Mouse (Mus musculus) cerebellum, adult (tissue): Measurements from ENCODE around the gene Hist1h1c.
"Not testable (repeated sequence)": the region's sequence is repeated elsewhere in the genome, so short reads cannot be mapped to it uniquely, and the experiment has no call there.

ENCODE experiments used
- ATAC-seq: cut with Nextera tagmentation; 2 replicates; pipeline ENCODE4 v1.9.2; 2017; ENCODE audit warnings: mild to moderate bottlenecking, moderate library complexity, mixed read lengths; ENCODE audit not compliant: insufficient number of reproducible peaks, low FRiP score, low TSS enrichment

The Hist1h1c gene

DNA sequence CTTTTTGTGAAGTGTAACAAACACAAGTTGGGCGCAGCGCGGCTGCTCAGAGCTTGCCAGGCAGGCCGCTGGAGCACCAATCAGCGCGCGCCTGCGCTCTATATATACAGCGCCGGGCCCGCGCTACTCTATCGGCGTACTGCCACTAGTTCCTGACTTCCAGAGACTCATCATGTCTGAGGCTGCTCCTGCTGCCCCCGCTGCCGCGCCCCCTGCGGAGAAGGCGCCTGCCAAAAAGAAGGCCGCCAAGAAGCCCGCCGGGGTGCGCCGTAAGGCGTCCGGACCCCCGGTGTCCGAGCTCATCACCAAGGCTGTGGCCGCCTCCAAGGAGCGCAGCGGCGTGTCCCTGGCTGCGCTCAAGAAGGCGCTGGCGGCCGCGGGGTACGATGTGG lies at the start of gene Hist1h1c:
Gene Hist1h1c, plus strand, starts transcription at position 132 of the 392 bp plus-strand sequence.
- peak; percentile 66; the same call in 1 of the 2 replicates for ATAC-seq

DNA sequence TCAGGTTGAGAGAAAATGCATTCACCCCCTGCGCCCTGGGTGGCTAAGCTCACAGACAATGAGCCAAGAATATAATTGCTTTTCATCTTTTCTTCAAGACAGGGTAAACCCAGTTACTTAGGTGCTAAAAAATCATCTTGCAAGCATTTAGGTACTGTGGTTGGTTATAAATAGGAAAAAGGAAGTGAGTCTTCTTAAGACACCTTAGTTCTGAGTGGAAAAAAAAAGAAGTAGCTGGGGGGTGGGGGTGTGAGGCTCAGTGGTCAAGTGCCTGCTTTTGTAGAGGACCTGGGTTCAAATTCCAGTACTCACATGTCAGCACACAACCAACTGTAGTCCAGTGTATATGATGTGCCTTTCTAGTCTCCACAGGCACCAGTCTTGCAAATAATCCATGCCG lies 49.7 kb upstream of the Hist1h1c start:
- ATAC-seq, result no peak

DNA sequence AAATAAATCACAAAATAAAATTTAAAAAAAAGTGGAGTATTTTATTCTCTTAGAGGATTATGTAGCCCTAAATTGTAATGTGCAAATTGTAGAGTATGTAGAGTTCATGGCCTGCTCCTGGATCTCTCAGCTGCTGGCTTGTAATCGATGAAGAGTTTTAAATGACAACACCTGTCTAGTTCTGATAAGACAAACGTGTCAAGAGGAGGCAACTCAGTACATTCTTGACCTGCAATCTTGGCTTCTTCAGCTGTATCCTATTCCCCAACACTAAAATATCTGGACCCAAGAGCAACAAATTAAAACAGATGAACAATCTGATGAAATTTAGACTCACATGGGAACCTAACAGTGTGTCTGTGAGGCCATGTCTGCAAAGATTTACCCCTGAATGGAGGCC lies 49.1 kb upstream of the Hist1h1c start:
- no peak for ATAC-seq

DNA sequence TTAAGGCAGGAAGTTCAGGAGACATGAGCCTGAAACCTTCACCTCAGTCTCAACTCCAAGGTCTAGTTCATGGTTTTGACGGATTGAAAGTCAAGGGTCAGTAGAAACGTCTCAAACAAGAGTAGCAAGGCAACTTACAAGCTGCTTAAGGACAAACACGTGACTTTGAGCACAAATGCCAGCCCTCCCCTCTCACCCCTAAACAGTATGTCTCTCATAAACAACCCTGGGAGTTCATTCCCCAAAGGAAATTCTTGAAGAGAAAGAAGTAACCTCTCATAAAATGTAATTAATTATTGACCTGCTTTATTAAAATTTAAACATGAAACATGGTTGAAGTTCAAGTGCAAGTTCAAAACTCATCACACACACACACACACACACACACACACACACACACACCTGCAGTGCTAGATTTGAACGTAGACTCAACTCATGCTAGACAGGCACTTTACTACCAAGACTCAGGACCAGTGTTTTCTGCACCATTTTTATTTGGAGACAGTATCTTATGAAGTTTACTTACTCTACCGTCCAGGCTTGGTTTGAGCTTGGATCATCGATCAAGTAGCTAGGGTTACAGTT lies 44.7 kb upstream of the Hist1h1c start:
- no peak for ATAC-seq

DNA sequence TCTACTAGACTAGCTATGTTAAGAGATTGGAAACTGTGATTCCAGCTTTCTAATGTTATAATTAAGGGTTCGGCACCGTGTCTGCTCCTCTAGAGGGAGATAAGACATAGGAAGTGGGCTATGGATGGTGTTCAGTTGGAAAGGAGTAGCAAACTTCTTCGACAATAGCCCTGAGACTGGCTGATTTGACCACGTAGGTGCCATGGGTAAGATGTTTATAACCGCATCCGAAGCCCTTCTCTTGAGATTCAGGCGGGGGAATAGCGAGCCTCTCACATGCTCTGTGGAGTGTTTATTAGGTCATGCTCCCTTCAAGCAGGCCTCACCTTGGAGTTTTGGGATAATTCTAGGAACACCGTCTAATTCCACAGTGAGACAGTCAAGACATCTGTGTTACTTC lies 43.7 kb upstream of the Hist1h1c start:
- ATAC-seq, result no peak

DNA sequence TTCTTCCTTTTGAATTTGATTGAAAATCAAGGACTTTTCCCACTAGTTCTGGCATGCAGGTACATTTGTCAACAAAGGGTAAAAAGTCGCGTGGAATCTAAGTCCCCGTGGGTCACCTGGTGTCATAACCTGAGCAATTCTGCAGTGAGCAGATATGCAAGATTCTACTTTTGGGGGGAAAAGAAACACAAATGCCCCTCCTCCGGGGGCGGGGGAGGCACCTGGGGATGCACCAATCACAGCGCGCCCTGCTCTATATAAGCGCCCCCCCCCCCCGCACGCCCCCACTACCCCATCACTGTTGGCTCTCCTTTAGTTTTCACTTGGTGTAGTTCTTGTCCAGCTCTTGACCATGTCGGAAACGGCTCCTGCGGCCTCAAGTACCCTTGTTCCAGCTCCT lies 43.1 kb upstream of the Hist1h1c start, which contains the start of gene Hist1h1t:
Gene Hist1h1t, plus strand, starts transcription at position 301 of the 400 bp plus-strand sequence.
- no peak for ATAC-seq

DNA sequence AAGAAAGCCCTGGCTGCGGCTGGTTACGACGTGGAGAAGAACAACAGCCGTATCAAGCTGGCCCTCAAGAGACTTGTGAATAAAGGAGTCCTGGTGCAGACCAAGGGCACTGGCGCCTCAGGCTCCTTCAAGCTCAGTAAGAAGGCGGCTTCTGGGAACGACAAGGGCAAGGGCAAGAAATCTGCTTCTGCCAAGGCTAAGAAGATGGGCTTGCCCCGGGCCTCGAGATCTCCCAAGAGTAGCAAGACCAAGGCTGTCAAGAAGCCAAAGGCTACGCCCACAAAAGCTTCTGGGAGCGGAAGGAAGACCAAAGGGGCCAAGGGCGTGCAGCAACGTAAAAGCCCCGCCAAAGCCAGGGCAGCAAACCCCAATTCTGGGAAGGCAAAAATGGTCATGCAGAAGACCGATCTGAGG lies 42.5 kb upstream of the Hist1h1c start:
- no peak for ATAC-seq

DNA sequence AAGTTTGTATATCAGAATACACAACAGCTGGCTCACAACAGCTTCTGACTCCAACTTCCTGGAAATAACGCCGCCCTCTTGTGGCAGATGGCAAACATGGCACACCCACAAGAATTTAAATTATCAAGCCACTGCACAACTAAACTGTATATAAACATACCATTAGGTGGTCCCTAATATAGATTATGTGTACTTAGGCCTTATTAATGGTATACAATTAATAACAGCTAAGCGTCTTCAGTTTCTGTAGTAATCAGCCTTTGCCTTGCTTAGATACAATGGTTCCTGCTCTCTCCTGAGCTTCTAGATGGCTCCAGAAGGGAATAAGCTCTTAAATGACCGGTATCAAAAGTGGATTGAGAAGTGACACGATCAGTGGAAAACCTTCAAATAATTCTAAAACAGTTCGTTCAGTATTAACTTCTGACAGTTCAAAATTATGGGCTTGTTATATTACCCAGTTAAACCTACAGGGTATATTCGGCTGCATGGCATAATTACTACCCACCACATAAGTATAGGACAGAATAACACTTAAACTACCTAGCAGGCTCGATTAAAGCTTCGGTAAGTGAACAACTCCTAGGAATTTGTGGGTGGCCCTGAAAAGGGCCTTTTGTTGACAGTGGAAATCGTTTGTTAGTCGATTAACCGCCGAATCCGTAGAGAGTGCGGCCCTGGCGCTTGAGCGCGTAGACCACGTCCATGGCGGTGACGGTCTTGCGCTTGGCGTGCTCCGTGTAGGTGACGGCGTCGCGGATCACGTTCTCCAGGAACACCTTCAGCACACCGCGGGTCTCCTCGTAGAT lies 40.9 kb upstream of the Hist1h1c start:
- no peak for ATAC-seq

DNA sequence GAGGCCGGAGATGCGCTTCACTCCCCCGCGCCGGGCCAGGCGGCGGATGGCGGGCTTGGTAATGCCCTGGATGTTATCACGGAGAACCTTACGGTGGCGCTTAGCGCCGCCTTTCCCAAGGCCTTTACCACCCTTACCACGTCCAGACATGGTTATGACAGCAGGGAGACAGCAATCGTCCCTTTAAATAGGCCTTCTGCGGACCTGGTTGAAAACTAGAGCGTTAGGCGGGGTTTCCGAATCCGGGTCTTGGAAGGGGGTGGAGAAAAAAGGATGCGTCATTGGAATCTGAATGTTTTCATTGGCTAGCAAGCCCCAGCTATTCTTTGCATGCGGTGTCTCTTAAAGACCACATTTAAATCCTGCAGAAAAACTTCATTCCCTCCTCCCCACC lies 40.3 kb upstream of the Hist1h1c start, which contains the start of gene Hist1h4c:
Gene Hist1h4c, minus strand, starts transcription at position 155 of the 394 bp plus-strand sequence.
- peak; percentile 97 for ATAC-seq

DNA sequence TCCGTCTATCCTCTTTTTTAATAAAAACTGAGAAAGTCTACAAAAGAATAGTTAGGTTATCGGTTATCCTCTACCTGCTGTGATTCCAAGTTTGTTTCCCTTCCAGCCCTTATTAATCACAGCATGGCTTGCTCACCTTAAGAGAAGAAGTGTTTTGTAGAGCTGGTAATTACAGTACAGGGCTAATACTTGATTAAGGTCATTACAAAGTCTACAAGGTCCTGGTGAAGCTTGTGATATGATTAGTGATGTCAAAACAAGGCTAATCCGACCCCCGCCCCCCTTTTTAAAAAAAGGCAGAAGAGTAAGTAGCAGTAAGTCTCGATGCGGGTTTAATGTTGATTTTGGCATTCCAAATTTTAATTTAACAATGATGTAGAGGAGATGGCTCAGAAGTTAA lies 39.6 kb upstream of the Hist1h1c start:
- no peak for ATAC-seq

DNA sequence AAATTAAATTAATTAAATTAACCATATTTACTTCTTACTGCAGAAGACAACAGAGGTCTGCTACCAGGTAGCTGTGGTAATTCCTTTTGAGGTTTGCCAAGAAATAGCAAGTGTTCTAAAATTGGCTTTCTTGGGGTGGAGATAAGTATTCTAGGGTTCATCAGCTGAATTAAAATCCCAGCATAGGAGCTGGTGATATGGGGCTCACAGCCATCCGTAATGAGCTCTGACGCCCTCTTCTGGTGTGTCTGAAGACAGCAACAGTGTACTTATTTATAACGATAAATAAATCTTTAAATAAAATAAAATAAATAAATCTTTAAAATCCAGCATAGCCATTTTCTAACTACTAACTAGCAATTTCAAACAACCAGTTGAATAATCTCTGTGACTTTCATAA lies 38.8 kb upstream of the Hist1h1c start:
- no peak for ATAC-seq

DNA sequence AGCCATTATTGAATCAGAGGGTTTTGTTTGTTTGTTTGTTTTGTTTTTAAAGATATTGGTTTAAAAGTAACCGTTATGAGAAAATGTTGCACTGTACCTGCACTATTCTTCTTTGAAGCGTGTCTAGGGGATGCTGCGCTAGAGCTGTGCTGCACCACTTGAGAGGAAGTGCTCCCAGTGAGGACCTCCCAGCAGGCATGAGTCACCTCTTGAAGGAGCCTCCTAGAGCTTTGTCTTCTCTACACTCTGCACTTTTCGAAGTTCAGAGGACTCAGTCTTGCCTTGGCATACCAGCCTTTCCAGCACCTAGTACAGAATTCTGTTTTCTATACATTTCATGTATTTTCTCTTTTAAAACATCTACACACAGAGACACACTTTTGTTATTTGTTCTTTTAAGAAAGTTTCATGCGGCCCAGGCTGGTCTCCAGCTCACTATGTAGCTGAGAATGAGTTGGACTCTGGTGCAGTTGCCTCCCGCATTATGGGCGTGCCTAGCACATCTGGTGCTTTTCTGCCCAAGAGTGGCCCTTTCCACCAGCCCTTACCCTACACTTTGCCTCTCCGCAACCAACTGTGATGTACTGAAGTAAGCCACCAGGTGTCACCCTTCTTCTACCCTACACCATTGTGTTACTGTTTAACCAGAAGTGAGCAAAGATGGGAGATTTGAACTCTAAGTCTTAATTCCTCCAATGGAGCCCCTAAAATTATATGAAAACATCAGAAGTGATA lies 37.7 kb upstream of the Hist1h1c start:
- ATAC-seq, result peak; percentile 59; the same call in 1 of the 2 replicates

DNA sequence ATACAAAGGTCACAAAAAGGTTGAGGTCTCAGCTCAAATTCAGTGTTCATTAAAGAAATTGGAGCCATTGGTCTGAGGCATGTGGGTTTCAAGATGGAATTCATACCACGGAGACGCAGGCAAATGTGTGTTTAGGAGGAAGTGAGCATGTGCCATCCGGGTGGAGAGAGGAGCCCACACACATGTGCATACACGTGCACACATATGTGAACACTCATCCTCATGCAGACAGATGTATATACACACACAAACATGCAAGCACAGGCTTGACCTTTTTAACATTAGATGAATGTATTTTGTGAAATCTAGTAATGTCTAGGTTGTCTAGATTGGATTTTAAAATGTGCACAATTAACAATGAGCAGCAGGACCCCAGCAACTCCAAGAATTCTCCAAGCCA lies 36.4 kb upstream of the Hist1h1c start:
- ATAC-seq, result no peak

DNA sequence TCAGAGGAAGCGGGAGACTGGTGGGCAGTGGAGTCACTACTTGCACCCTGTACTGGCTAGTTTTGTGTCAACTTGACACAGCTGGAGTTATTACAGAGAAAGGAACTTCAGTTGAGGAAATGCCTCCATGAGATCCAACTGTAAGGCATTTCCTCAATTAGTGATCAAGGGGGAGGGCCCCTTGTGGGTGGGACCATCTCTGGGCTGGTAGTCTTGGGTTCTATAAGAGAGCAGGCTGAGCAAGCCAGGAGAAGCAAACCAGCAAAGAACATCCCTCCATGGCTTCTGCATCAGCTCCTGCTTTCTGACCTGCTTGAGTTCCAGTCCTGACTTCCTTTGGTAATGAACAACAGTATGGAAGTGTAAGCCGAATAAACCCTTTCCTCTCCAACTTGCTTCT lies 35.8 kb upstream of the Hist1h1c start:
- not testable (repeated sequence) for ATAC-seq

DNA sequence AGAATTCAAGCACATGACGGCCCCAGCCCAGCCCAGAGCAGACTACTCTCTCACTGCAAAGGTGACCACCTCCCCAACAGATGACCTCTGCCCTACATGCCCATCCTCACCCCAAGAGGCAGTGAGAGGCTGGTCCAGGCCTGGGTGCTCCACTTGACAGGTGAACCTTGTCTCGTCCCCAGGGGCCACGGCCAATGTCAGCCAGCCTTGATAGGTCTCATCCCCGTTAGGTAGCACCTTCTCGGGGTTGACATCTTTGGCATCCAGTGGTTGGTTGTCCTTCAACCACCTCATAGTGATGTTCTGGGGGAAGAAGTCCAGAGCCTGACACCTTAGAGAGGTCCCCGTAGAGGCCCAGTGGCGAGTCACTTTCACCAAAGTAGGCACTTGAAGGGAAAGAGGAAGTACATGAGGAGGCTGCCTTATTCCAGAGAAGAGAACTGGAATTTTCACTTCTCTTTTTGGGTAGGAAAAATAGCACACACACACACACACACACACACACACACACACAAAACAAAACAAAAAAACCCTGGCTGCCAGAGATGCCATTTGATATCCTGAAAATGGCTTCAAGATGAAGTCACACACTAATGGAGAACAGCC lies 32.8 kb upstream of the Hist1h1c start:
- no peak for ATAC-seq

DNA sequence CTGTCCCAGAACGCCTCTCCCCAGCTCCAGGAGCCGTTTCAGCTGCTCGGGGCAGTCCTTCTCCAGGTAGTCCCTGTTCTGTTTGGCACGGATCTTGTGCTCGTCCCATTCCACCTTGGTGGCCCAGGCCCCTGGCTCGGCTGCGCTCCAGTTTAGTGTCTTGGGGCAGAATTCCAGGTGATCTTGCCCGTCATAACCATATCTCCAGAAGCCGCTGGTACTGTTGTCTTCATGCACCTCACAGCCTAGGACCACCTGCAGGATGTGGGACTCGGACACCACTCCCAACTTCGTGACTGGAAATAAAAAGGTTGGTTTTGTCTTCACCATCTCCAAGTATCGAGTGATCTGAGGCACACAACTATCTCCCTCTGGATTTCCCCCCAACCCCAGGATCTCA lies 31.8 kb upstream of the Hist1h1c start:
- no peak for ATAC-seq

DNA sequence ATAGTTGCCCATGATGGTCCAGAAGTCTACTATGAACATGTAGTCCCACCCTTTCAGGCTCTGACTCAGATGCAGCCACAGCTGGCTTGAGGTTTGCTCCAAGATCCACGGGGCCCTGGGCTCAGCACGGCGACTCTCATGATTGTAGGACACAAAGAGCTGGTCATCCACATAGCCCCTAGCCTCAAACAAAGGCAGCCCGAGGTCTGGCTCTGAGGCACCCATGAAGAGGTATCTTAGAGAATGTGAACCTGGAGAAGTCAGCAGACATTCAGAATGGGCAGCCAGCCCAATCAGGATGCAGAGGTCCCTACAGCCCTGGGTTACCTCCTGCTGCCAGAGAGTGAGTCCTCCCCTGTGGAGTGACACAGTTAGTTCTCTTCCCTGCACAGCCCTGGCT lies 30.6 kb upstream of the Hist1h1c start:
- ATAC-seq, result no peak

DNA sequence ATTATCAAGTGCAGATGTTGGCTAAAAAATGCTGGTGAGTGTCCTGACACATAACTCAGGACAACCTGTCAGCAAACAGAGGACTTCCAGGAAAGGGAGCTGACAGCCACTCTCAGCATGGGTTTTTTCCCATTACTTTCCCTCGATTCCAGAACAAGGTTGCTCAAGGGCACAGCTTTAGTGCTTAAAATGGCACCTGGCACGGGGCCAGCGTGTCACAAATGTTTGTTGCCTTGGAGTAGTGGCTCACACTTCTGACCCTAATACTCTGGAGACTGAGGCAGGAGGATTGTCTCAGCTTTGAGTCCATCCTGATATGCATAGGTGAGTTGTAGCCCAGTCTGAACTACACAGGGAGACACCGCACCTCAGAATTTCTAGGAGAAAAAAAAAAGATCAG lies 30.0 kb upstream of the Hist1h1c start:
- ATAC-seq, result no peak

DNA sequence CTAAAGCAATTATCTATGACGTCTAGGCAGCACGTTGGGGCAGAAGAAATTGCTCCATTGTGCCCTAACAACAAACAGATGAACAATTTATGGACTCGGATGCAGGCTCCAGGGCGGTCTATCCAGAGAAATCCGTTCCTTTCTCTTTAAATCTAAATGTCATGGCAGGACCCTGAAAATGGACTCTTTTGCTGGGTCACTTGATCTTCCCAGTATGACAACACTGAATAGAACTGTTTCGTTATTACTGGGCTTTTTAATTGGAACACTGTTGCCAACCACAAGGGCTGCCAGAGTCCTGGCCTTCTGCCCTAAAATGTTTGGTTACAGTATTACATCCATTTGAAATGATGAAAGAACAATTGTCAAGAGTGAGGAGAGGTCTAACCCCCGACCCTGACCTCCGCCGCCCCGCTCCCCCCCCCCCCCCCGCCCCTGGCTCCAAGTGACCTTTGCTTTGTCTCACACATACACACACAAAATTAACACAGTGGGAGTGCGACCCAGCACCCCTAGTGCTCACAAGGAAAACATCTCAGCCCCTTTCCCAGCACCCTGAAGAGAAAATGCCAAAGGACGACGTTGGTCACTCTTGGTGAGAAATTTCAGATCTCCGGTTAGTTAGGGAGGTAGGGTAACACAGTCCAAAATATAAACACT lies 28.8 kb upstream of the Hist1h1c start:
- no peak for ATAC-seq

DNA sequence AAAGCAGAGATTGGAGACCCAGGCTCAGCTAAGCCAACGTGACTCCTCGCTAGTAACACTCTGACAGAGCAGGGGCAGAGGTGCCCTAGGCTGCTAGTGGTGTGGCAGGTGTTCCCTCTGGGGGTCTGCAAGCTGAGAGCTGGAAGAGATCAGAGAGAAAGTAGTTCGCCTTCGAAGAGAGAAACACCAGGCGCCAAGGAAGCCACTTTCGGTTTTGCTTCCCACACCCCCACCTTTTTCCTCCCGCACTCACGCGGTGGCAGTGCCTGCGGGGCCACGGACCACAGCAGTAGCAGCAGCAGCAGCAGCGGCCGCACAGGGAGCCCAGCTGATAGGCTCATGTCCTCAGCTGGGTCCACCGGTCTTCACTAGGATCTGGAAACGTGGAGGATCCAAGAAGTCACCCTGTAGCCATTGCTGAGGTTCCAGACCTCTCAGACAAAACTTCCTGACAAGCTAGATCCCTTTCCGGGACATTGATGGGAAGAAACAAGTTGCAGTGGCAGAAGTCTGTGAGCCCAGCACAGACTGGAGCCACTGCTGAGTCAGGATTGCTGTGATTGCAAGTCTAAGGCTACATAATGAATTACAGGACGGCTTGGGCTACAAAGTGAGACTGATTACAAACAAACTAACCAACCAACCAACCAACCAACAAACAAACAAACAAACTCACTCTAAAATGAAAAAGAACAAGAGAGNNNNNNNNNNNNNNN lies 28.1 kb upstream of the Hist1h1c start, which contains the start of gene Hfe:
Gene Hfe, minus strand, starts transcription at position 481 of the 716 bp plus-strand sequence.
- no peak for ATAC-seq
